Mouse (Mus musculus) testis, postnatal 10 days (tissue): ENCODE measurements around the gene Fbxw13.
"Not testable (repeated sequence)": the region's sequence is repeated elsewhere in the genome, so short reads cannot be mapped to it uniquely, and the experiment has no call there.

Experiments
- DNase-seq: peaks from one replicate; pipeline ENCODE4 v3.0.0; 2021; ENCODE audit warnings: low spot score

The Fbxw13 gene

GRCm38 (mm10) chr9:109195875-109196274 is at the start of gene Fbxw13:
TSS of gene Fbxw13 (minus strand) at chr9:109195975.
- not testable (repeated sequence) for DNase-seq

- DNase-seq, result no peak
Measured at GRCm38 (mm10) chr9:109234654-109235053, 38.9 kb upstream of the Fbxw13 start, which contains the start of gene Fbxw20. TSS of gene Fbxw20 (minus strand) at chr9:109234754.

GRCm38 (mm10) chr9:109218449-109218848 is 22.7 kb upstream of the Fbxw13 start:
- DNase-seq, result peak; percentile 41

GRCm38 (mm10) chr9:109201347-109201746 is 5.6 kb upstream of the Fbxw13 start:
- not testable (repeated sequence) for DNase-seq

- DNase-seq, result no peak
Measured at GRCm38 (mm10) chr9:109200349-109200748, 4.6 kb upstream of the Fbxw13 start.

- DNase-seq, result no peak
Measured at GRCm38 (mm10) chr9:109199353-109199752, 3.6 kb upstream of the Fbxw13 start.

- no peak for DNase-seq
Measured at GRCm38 (mm10) chr9:109177208-109177607, 18.6 kb downstream of the Fbxw13 start.

GRCm38 (mm10) chr9:109176301-109176700 is 19.5 kb downstream of the Fbxw13 start:
- no peak for DNase-seq

- no peak for DNase-seq
Measured at GRCm38 (mm10) chr9:109167316-109167715, 28.5 kb downstream of the Fbxw13 start.

GRCm38 (mm10) chr9:109161941-109162340 is 33.8 kb downstream of the Fbxw13 start, which contains the start of gene Fbxw21:
TSS of gene Fbxw21 (minus strand) at chr9:109162041.
- no peak for DNase-seq

GRCm38 (mm10) chr9:109140414-109140813 is 55.4 kb downstream of the Fbxw13 start:
- not testable (repeated sequence) for DNase-seq

- no peak for DNase-seq
Measured at GRCm38 (mm10) chr9:109130076-109130475, 65.7 kb downstream of the Fbxw13 start.
